Mouse (Mus musculus): ENCODE results near the gene Anpep. TPM values are rescaled to one million over a fixed set of nuclear protein-coding genes. Genes with fewer than 3 reads are reported as not detected.

Gene Anpep
- polyA plus RNA-seq, 1 experiment from 2014 or later, result 2.1 TPM

- Histone ChIP-seq H3K27ac (no peak overlapping the region), H3K9me3 (no peaks in the 10 kb centered on the region), H3K4me2 (replicated peaks) (no peak overlapping the region), H3K27me3 (peaks cover 2% of the 10 kb centered on the region; the same call in 1 of the 2 replicates), H3K4me1 (replicated peaks) (no peaks in the 10 kb centered on the region), H3K9ac (replicated peaks) (no peak overlapping the region), H3K36me3 (no peaks in the 10 kb centered on the region), H3K4me3 (replicated peaks) (no peak overlapping the region)
- 76% methylated on average over 9 of the region's 9 CpGs for WGBS
- ATAC-seq, result no peak
These were observed 1.8 kb downstream of the Anpep start for GRCm38 (mm10) chr7:79858956-79859630.

GRCm38 (mm10) chr7:79858202-79858934 is 2.5 kb downstream of the Anpep start:
- ATAC-seq, result no peak
- Histone ChIP-seq H3K36me3 (no peaks in the 10 kb centered on the region), H3K4me1 (replicated peaks) (no peaks in the 10 kb centered on the region), H3K4me2 (replicated peaks) (no peak overlapping the region), H3K27me3 (peaks cover 2% of the 10 kb centered on the region; the same call in 1 of the 2 replicates), H3K27ac (no peak overlapping the region), H3K9ac (replicated peaks) (no peak overlapping the region), H3K4me3 (replicated peaks) (no peak overlapping the region), H3K9me3 (no peaks in the 10 kb centered on the region)
- 66% methylated on average over 11 of the region's 11 CpGs for WGBS

GRCm38 (mm10) chr7:79856305-79856704 is 4.6 kb downstream of the Anpep start:
- no peaks in the 10 kb centered on the region for H3K36me3 ChIP-seq
- no peak overlapping the region for H3K9ac ChIP-seq (replicated peaks)
- H3K27me3 ChIP-seq, result peaks cover 2% of the 10 kb centered on the region; the same call in 1 of the 2 replicates
- no peak overlapping the region for H3K4me2 ChIP-seq (replicated peaks)
- H3K9me3 ChIP-seq, result no peaks in the 10 kb centered on the region
- no peak overlapping the region for H3K27ac ChIP-seq
- 88% methylated on average over 4 of the region's 4 CpGs for WGBS
- no peak for ATAC-seq
- H3K4me1 ChIP-seq (replicated peaks), result no peaks in the 10 kb centered on the region
- H3K4me3 ChIP-seq (replicated peaks), result no peak overlapping the region

GRCm38 (mm10) chr7:79847456-79848451 is 13.1 kb downstream of the Anpep start:
- Histone ChIP-seq H3K27ac (no peak overlapping the region), H3K4me2 (replicated peaks) (peak overlapping the region; percentile 55), H3K27me3 (peaks cover 34% of the 10 kb centered on the region), H3K4me3 (replicated peaks) (peak overlapping the region; percentile 34), H3K9ac (replicated peaks) (peak overlapping the region; percentile 48; the same call in 1 of the 2 replicates), H3K4me1 (replicated peaks) (peaks cover 8% of the 10 kb centered on the region), H3K36me3 (no peaks in the 10 kb centered on the region), H3K9me3 (no peaks in the 10 kb centered on the region)
- ATAC-seq, result no peak
- 12% methylated on average over 52 of the region's 53 CpGs for WGBS

GRCm38 (mm10) chr7:79846342-79846741 is 14.5 kb downstream of the Anpep start:
- Histone ChIP-seq H3K4me1 (replicated peaks) (peaks cover 8% of the 10 kb centered on the region), H3K9me3 (no peaks in the 10 kb centered on the region), H3K27ac (no peak overlapping the region), H3K36me3 (no peaks in the 10 kb centered on the region), H3K9ac (replicated peaks) (no peak overlapping the region), H3K4me2 (replicated peaks) (no peak overlapping the region), H3K27me3 (peaks cover 34% of the 10 kb centered on the region), H3K4me3 (replicated peaks) (no peak overlapping the region)
- ATAC-seq, result no peak
- WGBS, result 66% methylated on average over 2 of the region's 2 CpGs

- peaks cover 8% of the 10 kb centered on the region for H3K4me1 ChIP-seq (replicated peaks)
- 73% methylated on average over 8 of the region's 8 CpGs for WGBS
- no peak overlapping the region for H3K4me2 ChIP-seq (replicated peaks)
- no peak overlapping the region for H3K4me3 ChIP-seq (replicated peaks)
- no peaks in the 10 kb centered on the region for H3K36me3 ChIP-seq
- no peak overlapping the region for H3K9ac ChIP-seq (replicated peaks)
- peaks cover 28% of the 10 kb centered on the region for H3K27me3 ChIP-seq
- no peak for ATAC-seq
- H3K9me3 ChIP-seq, result no peaks in the 10 kb centered on the region
- no peak overlapping the region for H3K27ac ChIP-seq
These were observed 16.6 kb downstream of the Anpep start for GRCm38 (mm10) chr7:79844090-79844802.

GRCm38 (mm10) chr7:79842163-79842562 is 18.7 kb downstream of the Anpep start:
- H3K9ac ChIP-seq (replicated peaks), result no peak overlapping the region
- WGBS, result 83% methylated on average over 7 of the region's 7 CpGs
- H3K4me2 ChIP-seq (replicated peaks), result no peak overlapping the region
- no peak overlapping the region for H3K27ac ChIP-seq
- H3K36me3 ChIP-seq, result no peaks in the 10 kb centered on the region
- no peak for ATAC-seq
- peaks cover 10% of the 10 kb centered on the region for H3K27me3 ChIP-seq
- no peaks in the 10 kb centered on the region for H3K4me1 ChIP-seq (replicated peaks)
- H3K4me3 ChIP-seq (replicated peaks), result no peak overlapping the region
- H3K9me3 ChIP-seq, result no peaks in the 10 kb centered on the region

GRCm38 (mm10) chr7:79837247-79837646 is 23.6 kb downstream of the Anpep start:
- no peak for ATAC-seq
- no peak overlapping the region for H3K4me2 ChIP-seq (replicated peaks)

GRCm38 (mm10) chr7:79835196-79835595 is 25.7 kb downstream of the Anpep start:
- Histone ChIP-seq H3K27ac (no peak overlapping the region), H3K4me3 (replicated peaks) (no peak overlapping the region), H3K9me3 (no peaks in the 10 kb centered on the region), H3K4me1 (replicated peaks) (no peaks in the 10 kb centered on the region), H3K36me3 (no peaks in the 10 kb centered on the region), H3K9ac (replicated peaks) (no peak overlapping the region), H3K27me3 (no peaks in the 10 kb centered on the region), H3K4me2 (replicated peaks) (no peak overlapping the region)
- ATAC-seq, result no peak
- 96% methylated on average over 6 of the region's 6 CpGs for WGBS

More at GRCm38 (mm10) chr7:79837247-79837646, 23.6 kb downstream of the Anpep start:
- Histone ChIP-seq H3K9me3 (no peaks in the 10 kb centered on the region), H3K9ac (replicated peaks) (no peak overlapping the region), H3K27ac (no peak overlapping the region), H3K27me3 (no peaks in the 10 kb centered on the region), H3K36me3 (no peaks in the 10 kb centered on the region), H3K4me1 (replicated peaks) (no peaks in the 10 kb centered on the region), H3K4me3 (replicated peaks) (no peak overlapping the region)
- 81% methylated on average over 2 of the region's 2 CpGs for WGBS

GRCm38 (mm10) chr7:79832980-79833379 is 27.9 kb downstream of the Anpep start:
- Histone ChIP-seq H3K9ac (replicated peaks) (no peak overlapping the region), H3K27me3 (no peaks in the 10 kb centered on the region), H3K4me2 (replicated peaks) (no peak overlapping the region), H3K4me3 (replicated peaks) (no peak overlapping the region), H3K9me3 (no peaks in the 10 kb centered on the region), H3K36me3 (no peaks in the 10 kb centered on the region), H3K4me1 (replicated peaks) (no peaks in the 10 kb centered on the region), H3K27ac (no peak overlapping the region)
- no peak for ATAC-seq

GRCm38 (mm10) chr7:79831585-79831984 is 29.3 kb downstream of the Anpep start:
- H3K9ac ChIP-seq (replicated peaks), result no peak overlapping the region
- no peak for ATAC-seq
- no peaks in the 10 kb centered on the region for H3K4me1 ChIP-seq (replicated peaks)
- no peaks in the 10 kb centered on the region for H3K36me3 ChIP-seq
- H3K4me2 ChIP-seq (replicated peaks), result no peak overlapping the region
- H3K4me3 ChIP-seq (replicated peaks), result no peak overlapping the region
- WGBS, result 87% methylated on average over 6 of the region's 6 CpGs
- no peaks in the 10 kb centered on the region for H3K27me3 ChIP-seq
- H3K27ac ChIP-seq, result no peak overlapping the region
- no peaks in the 10 kb centered on the region for H3K9me3 ChIP-seq
